Mouse (Mus musculus) spleen, postnatal 0 days (tissue): Measurements from ENCODE around the gene Fars2. TPM values are rescaled to one million over a fixed set of nuclear protein-coding genes. Genes with fewer than 3 reads are reported as not detected.

Experiments used
- polyA plus RNA-seq: library from polyadenylated mRNA; unstranded; fragments of >200 nt; fragmentation: Nextera tagmentation; extraction: Ambion mirVana; gene quantifications from 2 replicates; pipeline ENCODE4 v1.2.1, GENCODE M21; 2015

Gene Fars2
- 23.6 and 25.3 TPM in 2 replicates for polyA plus RNA-seq

DNA sequence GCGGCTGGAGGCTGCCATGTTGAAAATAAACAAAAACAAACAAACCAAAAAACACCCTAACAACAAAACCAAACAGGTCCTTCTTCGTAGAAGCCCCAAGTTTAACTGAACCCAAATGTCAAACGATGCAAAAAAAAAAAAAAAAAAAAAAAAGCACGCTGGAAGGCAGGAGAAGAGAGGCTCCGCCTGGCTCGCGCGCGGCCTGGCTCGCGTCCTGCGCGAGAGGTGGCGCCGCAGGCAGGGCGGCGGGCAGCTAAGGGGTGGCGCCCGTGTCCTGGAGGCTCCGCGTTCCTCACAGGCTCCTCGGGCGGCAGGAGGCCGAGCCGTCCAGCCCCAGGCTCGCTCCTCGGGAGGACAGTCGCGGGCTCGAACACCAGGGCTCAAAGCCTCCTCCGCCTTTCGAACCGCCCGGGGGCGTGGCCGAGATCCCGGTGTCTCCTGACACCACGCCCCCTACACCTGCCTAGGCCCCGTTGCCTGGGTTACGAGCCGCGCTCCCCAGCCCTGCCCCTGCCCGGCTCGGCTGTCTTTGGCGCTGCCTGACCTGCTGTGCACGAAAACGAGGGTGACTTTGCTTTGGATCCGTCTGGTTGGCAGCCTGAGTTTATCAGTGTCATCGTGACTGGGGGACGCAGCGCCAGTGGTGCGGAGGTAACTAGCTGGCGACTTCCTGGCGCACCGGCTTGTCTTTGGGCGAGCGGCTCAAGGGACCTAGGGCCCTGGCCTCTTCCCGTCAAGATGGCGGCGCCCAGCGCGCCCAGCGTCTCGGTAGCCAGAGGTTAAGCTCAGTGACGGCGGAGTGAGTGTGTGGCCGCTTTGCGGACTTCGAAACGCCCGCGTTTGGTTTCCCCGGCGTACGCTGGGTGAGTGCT, at the start of gene Fars2, which contains the start of gene Lyrm4:
Gene Fars2, plus strand, starts transcription at position 270 of the 872 bp plus-strand sequence.
Gene Lyrm4, minus strand, starts transcription at position 384 of the 872 bp plus-strand sequence.

DNA sequence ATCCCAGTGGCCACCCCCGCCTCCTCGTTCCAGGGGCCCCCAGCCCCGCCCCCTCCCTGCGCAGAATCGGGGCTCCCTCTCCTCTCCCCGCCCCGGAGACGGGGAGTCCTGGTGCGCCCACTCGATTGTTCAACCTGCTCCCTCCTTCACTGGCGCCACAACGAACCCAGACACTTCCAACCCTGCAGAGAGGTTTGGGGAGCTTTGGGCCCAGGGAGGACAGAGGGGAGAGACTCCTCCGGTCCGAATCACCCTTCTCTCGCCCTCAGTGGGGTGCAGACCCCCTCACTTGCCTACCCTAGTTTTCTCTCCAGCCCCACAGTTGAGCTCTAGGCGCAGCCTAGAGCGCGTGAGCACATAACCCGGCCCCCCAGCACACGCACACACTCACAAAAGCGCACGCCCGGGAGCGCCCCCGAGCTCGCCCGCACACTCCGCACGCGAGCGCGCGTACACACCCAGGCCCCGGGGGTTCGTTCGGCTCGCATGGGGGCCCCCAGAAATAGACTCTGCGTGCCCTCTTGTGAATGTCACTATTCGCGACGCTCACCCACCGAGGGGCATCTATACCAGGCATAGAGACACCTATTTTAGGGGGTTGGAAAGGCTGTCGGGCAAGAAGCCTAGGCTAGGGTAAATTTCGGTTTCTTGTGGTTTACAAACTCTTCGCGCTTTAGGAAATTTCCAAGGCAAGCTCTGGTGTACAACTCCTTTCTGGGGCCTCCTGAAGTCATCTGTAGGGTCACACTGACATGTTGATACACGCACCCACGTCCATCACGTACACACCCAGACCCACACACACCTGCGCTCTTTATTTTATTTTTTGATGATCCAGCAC, 617.7 kb downstream of the Fars2 start, which contains the start of gene Nrn1:
Gene Nrn1, minus strand, starts transcription at position 401 of the 841 bp plus-strand sequence.

Other genes starting within 250 kb of the Fars2 start
- 10.5 and 12.6 TPM in 2 replicates for gene Rpp40, start 211.1 kb upstream of the Fars2 start, polyA plus RNA-seq
- gene Ppp1r3g, start 158.6 kb upstream of the Fars2 start, polyA plus RNA-seq, result 0.05 TPM in 1 of 2 replicates, not detected in the other
- gene Lyrm4, start 114 bp downstream of the Fars2 start, polyA plus RNA-seq, result 31.1 and 35.5 TPM in 2 replicates